Mouse (Mus musculus) midbrain, postnatal 0 days (tissue): ENCODE results near the gene Cd300a. TPM values are rescaled to one million over a fixed set of nuclear protein-coding genes. Genes with fewer than 3 reads are reported as not detected.

Source experiments
- ATAC-seq: fragments of 200-750 bp; cut with Nextera tagmentation; 2 replicates; pipeline ENCODE4 v1.8.0; 2017; ENCODE audit warnings: moderate number of reproducible peaks, mild to moderate bottlenecking, moderate TSS enrichment, moderate library complexity; ENCODE audit not compliant: low FRiP score
- DNase-seq: peaks from one replicate; pipeline ENCODE4 v3.0.0-alpha.2; 2015; ENCODE audit warnings: low spot score
- H3K27ac ChIP-seq: fragments of 300-500 bp; sonication (generic); 2 replicates; pipeline ENCODE4 v1.5.1; 2014; ENCODE audit warnings: low read depth, mild to moderate bottlenecking, low read length, mixed read lengths
- H3K27me3 ChIP-seq: fragments of 300-500 bp; sonication (generic); 2 replicates; pipeline ENCODE4 v1.6.1; 2014; ENCODE audit warnings: low read length, control low read depth, mixed read lengths; ENCODE audit not compliant: insufficient read depth
- H3K36me3 ChIP-seq: fragments of 300-500 bp; sonication (generic); 2 replicates; pipeline ENCODE4 v1.6.1; 2014; ENCODE audit warnings: low read length, control low read depth, mixed read lengths; ENCODE audit not compliant: insufficient read depth
- H3K4me1 ChIP-seq: fragments of 300-500 bp; sonication (generic); 2 replicates; pipeline ENCODE4 v1.6.1; 2014; ENCODE audit warnings: mild to moderate bottlenecking, control low read depth, antibody characterized with exemption, low read length, mixed read lengths; ENCODE audit not compliant: insufficient read depth
- H3K4me2 ChIP-seq: fragments of 300-500 bp; sonication (generic); 2 replicates; pipeline ENCODE4 v1.6.1; 2014; ENCODE audit warnings: low read depth, mild to moderate bottlenecking, low read length, mixed read lengths; ENCODE audit not compliant: poor library complexity, severe bottlenecking
- H3K4me3 ChIP-seq: fragments of 300-500 bp; sonication (generic); 2 replicates; pipeline ENCODE4 v1.5.1; 2014; ENCODE audit warnings: low read depth, mild to moderate bottlenecking, low read length, moderate library complexity
- H3K9ac ChIP-seq: fragments of 300-500 bp; sonication (generic); replicated peaks from 2 replicates; pipeline ENCODE4 v1.6.1; 2014; ENCODE audit warnings: mild to moderate bottlenecking, low read length, moderate library complexity, mixed read lengths; ENCODE audit not compliant: poor library complexity, severe bottlenecking
- H3K9me3 ChIP-seq: fragments of 300-500 bp; sonication (generic); 2 replicates; pipeline ENCODE4 v1.6.1; 2016; ENCODE audit warnings: low read length, control low read depth
- CTCF ChIP-seq: IDR thresholded peaks from 2 replicates; pipeline ENCODE4 v1.5.1; 2016; ENCODE audit warnings: antibody characterized with exemption, mild to moderate bottlenecking
- WGBS: fragments of 180-500 bp; shearing (Covaris S2); extraction: QIAGEN DNeasy Blood & Tissue Kit; methylation state at CpG from one replicate; pipeline ENCODE4 v1.1.7; 2014; 5-methylcytosine and 5-hydroxymethylcytosine counted together
- polyA plus RNA-seq: library from polyadenylated mRNA; unstranded; fragments of >200 nt; fragmentation: Nextera tagmentation; extraction: Ambion mirVana; gene quantifications from 2 replicates; pipeline ENCODE4 v1.2.1, GENCODE M21; 2015
- total RNA-seq: library from RNA; depleted of rRNA; stranded (reverse); fragments of >200 nt; gene quantifications from 2 replicates; pipeline ENCODE4 v1.2.3, GENCODE M21; 2014

Cd300a gene
- total and polyA plus RNA-seq, 2 experiments from 2014 or later = 1.4 to 1.8 TPM

- DNase-seq (no peak), ATAC-seq (no peak)
- Histone ChIP-seq H3K4me1 (no peaks in the 10 kb centered on the region), H3K27me3 (no peaks in the 10 kb centered on the region), H3K4me3 (no peak overlapping the region), H3K4me2 (no peak overlapping the region), H3K9ac (no peak overlapping the region), H3K27ac (no peak overlapping the region), H3K36me3 (no peaks in the 10 kb centered on the region), H3K9me3 (no peaks in the 10 kb centered on the region)
- no peak for TF ChIP-seq CTCF
- whole genome bisulfite sequencing = 94% methylated on average over 21 of the region's 21 CpGs
Observed at GRCm38 (mm10) chr11:114863918-114864420, 25.9 kb upstream of the Cd300a start.

GRCm38 (mm10) chr11:114865999-114866398 is 23.8 kb upstream of the Cd300a start:
- Histone ChIP-seq H3K4me2 (no peak overlapping the region), H3K36me3 (no peaks in the 10 kb centered on the region), H3K27ac (no peak overlapping the region), H3K27me3 (no peaks in the 10 kb centered on the region), H3K9me3 (no peaks in the 10 kb centered on the region), H3K4me1 (no peaks in the 10 kb centered on the region), H3K9ac (no peak overlapping the region), H3K4me3 (no peak overlapping the region)
- ATAC-seq (no peak), DNase-seq (no peak)
- WGBS = 75% methylated on average over 5 of the region's 5 CpGs
- TF ChIP-seq CTCF = no peak

GRCm38 (mm10) chr11:114866486-114867360 is 23.1 kb upstream of the Cd300a start:
- Histone ChIP-seq H3K4me1 (no peaks in the 10 kb centered on the region), H3K9me3 (no peaks in the 10 kb centered on the region), H3K4me2 (no peak overlapping the region), H3K9ac (no peak overlapping the region), H3K27ac (no peak overlapping the region), H3K36me3 (no peaks in the 10 kb centered on the region), H3K4me3 (no peak overlapping the region), H3K27me3 (no peaks in the 10 kb centered on the region)
- DNase-seq (no peak), ATAC-seq (no peak)
- no peak for TF ChIP-seq CTCF
- WGBS = 58% methylated on average over 10 of the region's 10 CpGs

- WGBS = 76% methylated on average over 11 of the region's 11 CpGs
- H3K9me3 ChIP-seq = no peaks in the 10 kb centered on the region
Observed at GRCm38 (mm10) chr11:114867361-114868235, 22.2 kb upstream of the Cd300a start.

GRCm38 (mm10) chr11:114868280-114868679 is 21.6 kb upstream of the Cd300a start:
- DNase-seq = no peak
- H3K36me3 ChIP-seq = no peaks in the 10 kb centered on the region
- no peak overlapping the region for H3K27ac ChIP-seq
- no peaks in the 10 kb centered on the region for H3K4me1 ChIP-seq
- no peak overlapping the region for H3K4me3 ChIP-seq
- no peaks in the 10 kb centered on the region for H3K9me3 ChIP-seq
- WGBS = 96% methylated on average over 12 of the region's 12 CpGs
- no peak for TF ChIP-seq CTCF
- H3K27me3 ChIP-seq = no peaks in the 10 kb centered on the region
- no peak overlapping the region for H3K9ac ChIP-seq
- no peak overlapping the region for H3K4me2 ChIP-seq
- no peak for ATAC-seq

More at GRCm38 (mm10) chr11:114867361-114868235, 22.2 kb upstream of the Cd300a start:
- DNase-seq (no peak), ATAC-seq (no peak)
- Histone ChIP-seq H3K9ac (no peak overlapping the region), H3K36me3 (no peaks in the 10 kb centered on the region), H3K4me1 (no peaks in the 10 kb centered on the region), H3K4me3 (no peak overlapping the region), H3K27ac (no peak overlapping the region), H3K4me2 (no peak overlapping the region), H3K27me3 (no peaks in the 10 kb centered on the region)
- no peak for TF ChIP-seq CTCF
